Mouse (Mus musculus) forebrain, embryonic 15.5 days (tissue): ENCODE results near the gene Six1. TPM values are rescaled to one million over a fixed set of nuclear protein-coding genes. Genes with fewer than 3 reads are reported as not detected.
"Not testable (repeated sequence)": the region's sequence is repeated elsewhere in the genome, so short reads cannot be mapped to it uniquely, and the experiment has no call there.

Experiments
- ATAC-seq: fragments of 200-750 bp; cut with Nextera tagmentation; replicated peaks from 2 replicates; pipeline ENCODE4 v1.8.0; 2017; ENCODE audit warnings: mild to moderate bottlenecking, moderate TSS enrichment, moderate library complexity
- H3K27ac ChIP-seq: fragments of 300-500 bp; sonication (generic); replicated peaks from 2 replicates; pipeline ENCODE4 v1.5.1; 2015; ENCODE audit warnings: mild to moderate bottlenecking, inconsistent platforms
- H3K27me3 ChIP-seq: fragments of 300-500 bp; sonication (generic); 2 replicates; pipeline ENCODE4 v1.6.1; 2015; ENCODE audit warnings: inconsistent platforms
- H3K36me3 ChIP-seq: fragments of 300-500 bp; sonication (generic); 2 replicates; pipeline ENCODE4 v1.6.1; 2015; ENCODE audit warnings: mild to moderate bottlenecking, inconsistent platforms
- H3K4me1 ChIP-seq: fragments of 300-500 bp; sonication (generic); 2 replicates; pipeline ENCODE4 v1.6.1; 2015; ENCODE audit warnings: inconsistent platforms
- H3K4me2 ChIP-seq: fragments of 300-500 bp; sonication (generic); replicated peaks from 2 replicates; pipeline ENCODE4 v1.6.1; 2015; ENCODE audit warnings: mild to moderate bottlenecking, inconsistent platforms
- H3K4me3 ChIP-seq: fragments of 300-500 bp; sonication (generic); 2 replicates; pipeline ENCODE4 v1.5.1; 2015; ENCODE audit warnings: mild to moderate bottlenecking, inconsistent platforms
- H3K9ac ChIP-seq: fragments of 300-500 bp; sonication (generic); replicated peaks from 2 replicates; pipeline ENCODE4 v1.6.1; 2015; ENCODE audit warnings: mild to moderate bottlenecking, inconsistent platforms
- H3K9me3 ChIP-seq: fragments of 300-500 bp; sonication (generic); 2 replicates; pipeline ENCODE4 v1.6.1; 2016; ENCODE audit warnings: inconsistent platforms
- WGBS: fragments of 180-500 bp; shearing (Covaris S2); methylation state at CpG from one replicate; pipeline ENCODE4 v1.1.7; 2015; ENCODE audit warnings: mixed read lengths; 5-methylcytosine and 5-hydroxymethylcytosine counted together
- polyA plus RNA-seq: library from polyadenylated mRNA; unstranded; fragments of >200 nt; fragmentation: Nextera tagmentation; extraction: Ambion mirVana; gene quantifications from 2 replicates; pipeline ENCODE4 v1.2.1, GENCODE M21; 2015

Gene Six1
- polyA plus RNA-seq, 1 experiment from 2014 or later: 0.25 TPM

DNA sequence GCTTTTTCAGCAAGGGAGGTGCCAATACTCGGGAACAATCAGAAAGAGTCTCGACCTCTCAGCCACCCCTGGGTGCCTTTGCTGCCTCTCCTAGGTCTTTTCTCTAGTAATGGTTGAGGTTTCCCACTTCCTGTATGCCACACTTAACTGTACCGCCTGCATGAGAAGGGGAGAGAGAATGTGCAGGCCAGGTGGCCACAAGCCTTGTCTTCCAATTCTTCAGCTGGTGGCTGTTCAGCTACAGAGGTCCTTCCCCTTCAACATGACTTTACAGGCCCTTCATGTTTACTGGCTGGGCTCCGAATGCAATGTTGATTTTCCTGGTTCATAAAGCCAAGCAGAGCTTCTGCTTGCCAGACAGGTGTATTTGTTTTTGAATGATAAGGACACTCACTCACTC is 39.4 kb downstream of the Six1 start:
- Histone ChIP-seq H3K4me1 (no peaks in the 10 kb centered on the region), H3K9ac (no peak overlapping the region), H3K4me2 (no peak overlapping the region), H3K27me3 (no peaks in the 10 kb centered on the region), H3K9me3 (no peaks in the 10 kb centered on the region), H3K27ac (no peak overlapping the region), H3K4me3 (no peak overlapping the region), H3K36me3 (no peaks in the 10 kb centered on the region)
- no peak for ATAC-seq
- 83% methylated on average over 4 of the region's 4 CpGs for WGBS

DNA sequence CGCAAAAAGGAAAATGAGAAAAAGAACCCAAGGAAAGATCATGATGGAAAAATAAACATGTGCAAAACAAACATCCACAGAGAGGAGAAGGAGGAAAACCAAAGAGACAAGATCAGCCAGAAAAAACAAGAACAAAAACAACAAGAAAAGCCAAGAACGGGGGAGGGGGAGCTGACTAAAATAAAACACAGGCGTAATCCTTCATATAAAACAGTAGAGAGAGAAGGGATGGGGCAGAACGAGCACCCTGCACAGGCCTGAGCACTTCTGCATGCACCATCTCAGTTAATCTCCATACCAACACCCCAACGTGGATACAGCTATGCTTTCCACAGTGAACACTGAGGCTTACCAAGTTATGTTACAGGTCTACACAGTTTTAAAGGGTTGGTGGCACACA is 40.9 kb downstream of the Six1 start:
- ATAC-seq: no peak
- no peaks in the 10 kb centered on the region for H3K36me3 ChIP-seq
- no peaks in the 10 kb centered on the region for H3K4me1 ChIP-seq
- no peaks in the 10 kb centered on the region for H3K27me3 ChIP-seq
- H3K4me2 ChIP-seq: no peak overlapping the region
- H3K4me3 ChIP-seq: no peak overlapping the region
- WGBS: 70% methylated on average over 5 of the region's 5 CpGs
- H3K27ac ChIP-seq: no peak overlapping the region
- no peak overlapping the region for H3K9ac ChIP-seq
- no peaks in the 10 kb centered on the region for H3K9me3 ChIP-seq

GRCm38 (mm10) chr12:73012136-73012785 is 41.4 kb downstream of the Six1 start:
- H3K9ac ChIP-seq: no peak overlapping the region
- H3K9me3 ChIP-seq: no peaks in the 10 kb centered on the region
- no peaks in the 10 kb centered on the region for H3K4me1 ChIP-seq
- H3K27me3 ChIP-seq: no peaks in the 10 kb centered on the region
- WGBS: 55% methylated on average over 10 of the region's 10 CpGs
- H3K27ac ChIP-seq: no peak overlapping the region
- H3K36me3 ChIP-seq: no peaks in the 10 kb centered on the region
- no peak for ATAC-seq
- H3K4me2 ChIP-seq: no peak overlapping the region
- H3K4me3 ChIP-seq: no peak overlapping the region

GRCm38 (mm10) chr12:73002903-73003302 is 50.8 kb downstream of the Six1 start:
- 56% methylated on average over 9 of the region's 9 CpGs for WGBS

DNA sequence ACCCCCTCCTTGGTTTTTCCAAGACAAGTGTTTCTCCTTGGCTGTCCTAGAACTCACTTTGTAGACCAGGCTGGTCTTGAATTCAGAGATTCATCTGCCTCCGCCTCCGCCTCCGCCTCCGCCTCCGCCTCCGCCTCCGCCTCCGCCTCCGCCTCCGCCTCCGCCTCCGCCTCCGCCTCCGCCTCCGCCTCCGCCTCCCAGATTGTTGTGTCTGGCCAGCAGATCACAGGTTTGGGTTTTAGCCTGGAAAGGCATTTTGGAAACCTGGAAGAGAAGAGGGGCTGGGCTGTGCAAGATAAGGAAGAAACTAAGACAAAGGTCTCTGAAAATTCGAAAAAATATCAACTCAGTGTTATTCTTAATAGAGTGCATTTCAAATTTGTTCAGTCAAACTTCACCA is 51.4 kb downstream of the Six1 start:
- H3K27ac ChIP-seq, H3K4me3 ChIP-seq, H3K4me2 ChIP-seq, H3K36me3 ChIP-seq, H3K9ac ChIP-seq, H3K4me1 ChIP-seq, H3K9me3 ChIP-seq, ATAC-seq, H3K27me3 ChIP-seq: not testable (repeated sequence)
- 65% methylated on average over 17 of the region's 17 CpGs for WGBS

More at GRCm38 (mm10) chr12:73002903-73003302, 50.8 kb downstream of the Six1 start:
- H3K4me1 ChIP-seq, H3K27me3 ChIP-seq, H3K9me3 ChIP-seq, ATAC-seq, H3K4me3 ChIP-seq, H3K27ac ChIP-seq, H3K4me2 ChIP-seq, H3K36me3 ChIP-seq, H3K9ac ChIP-seq: not testable (repeated sequence)

GRCm38 (mm10) chr12:72998105-72999001 is 55.3 kb downstream of the Six1 start:
- Histone ChIP-seq H3K9ac (no peak overlapping the region), H3K27ac (no peak overlapping the region)

GRCm38 (mm10) chr12:72996646-72997045 is 57.0 kb downstream of the Six1 start:
- H3K4me2 ChIP-seq: no peak overlapping the region
- 91% methylated on average over 3 of the region's 3 CpGs for WGBS
- no peaks in the 10 kb centered on the region for H3K27me3 ChIP-seq
- no peak overlapping the region for H3K9ac ChIP-seq
- no peaks in the 10 kb centered on the region for H3K9me3 ChIP-seq
- no peaks in the 10 kb centered on the region for H3K36me3 ChIP-seq
- H3K4me3 ChIP-seq: no peak overlapping the region
- no peaks in the 10 kb centered on the region for H3K4me1 ChIP-seq
- no peak for ATAC-seq
- H3K27ac ChIP-seq: no peak overlapping the region

More at GRCm38 (mm10) chr12:72998105-72999001, 55.3 kb downstream of the Six1 start:
- WGBS: 85% methylated on average over 4 of the region's 4 CpGs
- Histone ChIP-seq H3K36me3 (no peaks in the 10 kb centered on the region), H3K4me3 (no peak overlapping the region), H3K9me3 (no peaks in the 10 kb centered on the region), H3K27me3 (no peaks in the 10 kb centered on the region), H3K4me1 (no peaks in the 10 kb centered on the region), H3K4me2 (no peak overlapping the region)
- no peak for ATAC-seq

Other genes starting within 250 kb of the Six1 start
- 1.1 and 4.3 TPM in 2 replicates for gene Six6, start 114.0 kb downstream of the Six1 start, polyA plus RNA-seq
- 2.6 and 3.1 TPM in 2 replicates for gene 4930447C04Rik, start 113.1 kb downstream of the Six1 start, polyA plus RNA-seq
- 0.39 and 0.56 TPM in 2 replicates for gene Six4, start 59.6 kb upstream of the Six1 start, polyA plus RNA-seq
- 16.3 and 16.5 TPM in 2 replicates for gene Mnat1, start 69.8 kb upstream of the Six1 start, polyA plus RNA-seq
- 13.5 and 15.3 TPM in 2 replicates for gene Trmt5, start 232.8 kb upstream of the Six1 start, polyA plus RNA-seq
- 6.7 and 8.8 TPM in 2 replicates for gene Slc38a6, start 232.9 kb upstream of the Six1 start, polyA plus RNA-seq